Mouse (Mus musculus): Measurements from ENCODE around the gene Ptprs.

GRCm38 (mm10) chr17:56370090-56370489, 106.2 kb downstream of the Ptprs start:
- TF ChIP-seq CTCF (IDR thresholded peaks at IDR 0.05; ENCODE audit: low read depth) (no peak), EP300 (IDR thresholded peaks at IDR 0.05; ENCODE audit: low read depth) (no peak)

Measured in heart, postnatal 0 days (tissue).